Mouse (Mus musculus) liver, embryonic 12.5 days (tissue): ENCODE data around the gene Igfbp4. TPM values are rescaled to one million over a fixed set of nuclear protein-coding genes. Genes with fewer than 3 reads are reported as not detected.

Source experiments
- ATAC-seq: fragments of 200-750 bp; cut with Nextera tagmentation; 2 replicates; pipeline ENCODE4 v1.8.0; 2017; ENCODE audit warnings: moderate number of reproducible peaks, mild to moderate bottlenecking, moderate library complexity
- H3K27ac ChIP-seq: fragments of 300-500 bp; sonication (generic); 2 replicates; pipeline ENCODE4 v1.5.1; 2016; ENCODE audit warnings: mild to moderate bottlenecking
- H3K27me3 ChIP-seq: fragments of 300-500 bp; sonication (generic); replicated peaks from 2 replicates; pipeline ENCODE4 v1.6.1; 2016; ENCODE audit warnings: mild to moderate bottlenecking, moderate library complexity
- H3K36me3 ChIP-seq: fragments of 300-500 bp; sonication (generic); 2 replicates; pipeline ENCODE4 v1.6.1; 2016; ENCODE audit warnings: mild to moderate bottlenecking, moderate library complexity
- H3K4me1 ChIP-seq: fragments of 300-500 bp; sonication (generic); 2 replicates; pipeline ENCODE4 v1.6.1; 2016
- H3K4me2 ChIP-seq: fragments of 300-500 bp; sonication (generic); 2 replicates; pipeline ENCODE4 v1.6.1; 2016; ENCODE audit warnings: mild to moderate bottlenecking, moderate library complexity
- H3K4me3 ChIP-seq: fragments of 300-500 bp; sonication (generic); 2 replicates; pipeline ENCODE4 v1.5.1; 2016; ENCODE audit warnings: mild to moderate bottlenecking, moderate library complexity
- H3K9ac ChIP-seq: fragments of 300-500 bp; sonication (generic); 2 replicates; pipeline ENCODE4 v1.6.1; 2016; ENCODE audit warnings: mild to moderate bottlenecking, moderate library complexity
- H3K9me3 ChIP-seq: fragments of 300-500 bp; sonication (generic); replicated peaks from 2 replicates; pipeline ENCODE4 v1.6.1; 2016; ENCODE audit warnings: mild to moderate bottlenecking, moderate library complexity
- WGBS: fragments of 180-500 bp; shearing (Covaris S2); methylation state at CpG from one replicate; pipeline ENCODE4 v1.1.7; 2016; ENCODE audit not compliant: insufficient replicate concordance; 5-methylcytosine and 5-hydroxymethylcytosine counted together
- polyA plus RNA-seq: library from polyadenylated mRNA; unstranded; fragments of >200 nt; fragmentation: Nextera tagmentation; extraction: Ambion mirVana; gene quantifications from 2 replicates; pipeline ENCODE4 v1.2.1, GENCODE M21; 2016

Gene Igfbp4
- polyA plus RNA-seq, 1 experiment from 2014 or later, result 236 TPM

DNA sequence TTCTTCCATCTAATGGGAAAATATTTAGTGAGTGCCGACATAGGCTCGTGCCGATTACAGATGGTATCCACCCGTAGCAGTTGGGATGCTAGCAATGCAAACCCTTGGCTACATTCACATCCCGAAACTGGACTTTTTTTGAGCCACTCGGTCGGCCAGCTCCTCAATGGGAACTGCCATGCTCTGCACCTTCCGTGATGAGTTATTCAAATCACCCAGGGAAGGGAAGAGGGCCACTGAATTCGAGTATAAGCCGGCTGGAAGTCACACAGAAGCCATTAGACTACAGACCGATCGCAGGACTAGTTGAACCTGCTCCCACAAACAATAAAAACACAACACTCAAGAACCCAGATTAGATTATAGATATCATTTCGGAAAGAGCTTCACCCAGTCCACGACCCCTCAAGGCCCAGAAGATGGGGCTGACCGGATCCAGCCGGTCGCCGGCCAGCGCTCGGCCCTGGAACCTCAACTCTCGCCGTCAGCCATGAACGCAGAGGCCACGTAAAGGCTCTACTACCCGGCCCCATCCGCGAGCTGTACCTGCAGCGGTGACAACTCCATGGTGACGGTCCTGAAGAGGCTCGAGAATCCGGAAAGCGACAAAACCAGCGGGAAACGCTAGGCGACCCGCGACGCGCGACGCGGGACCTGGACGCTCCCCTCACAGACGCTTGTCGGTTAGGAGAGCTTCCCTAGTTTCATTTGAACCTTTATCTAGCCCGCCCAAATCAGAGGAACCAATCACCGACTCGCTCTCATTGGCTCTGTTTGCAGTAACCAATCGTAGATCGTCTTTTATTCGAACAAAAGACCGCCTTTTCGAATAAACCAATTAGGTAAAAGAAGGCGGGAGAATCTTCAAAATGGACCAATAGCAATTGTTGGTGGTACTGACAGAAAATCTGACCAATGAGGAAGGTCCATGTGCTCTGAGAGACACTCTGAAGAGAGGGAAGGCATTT, 17.3 kb upstream of the Igfbp4 start, which contains the start of gene Top2a:
Top2a (minus strand) TSS at position 690 of the 968 bp plus-strand sequence.
- H3K4me2 ChIP-seq, result peak within 1 kb of the TSS; percentile 83
- no peaks in the 10 kb centered on the region for H3K9me3 ChIP-seq
- H3K4me3 ChIP-seq, result peak within 1 kb of the TSS; percentile 91
- H3K36me3 ChIP-seq, result peaks cover 44% of the 10 kb centered on the region
- peaks cover 49% of the 10 kb centered on the region for H3K4me1 ChIP-seq
- peak within 1 kb of the TSS; percentile 94 for H3K9ac ChIP-seq
- no peaks in the 10 kb centered on the region for H3K27me3 ChIP-seq
- peak; percentile 91 for ATAC-seq
- 1% methylated on average over 54 of the region's 54 CpGs for WGBS
- H3K27ac ChIP-seq, result peak within 1 kb of the TSS; percentile 90

- no peak for ATAC-seq
- Histone ChIP-seq H3K4me3 (peak overlapping the region; percentile 49), H3K27ac (peak overlapping the region; percentile 45), H3K36me3 (peaks cover 35% of the 10 kb centered on the region), H3K27me3 (no peaks in the 10 kb centered on the region), H3K9ac (peak overlapping the region; percentile 33; the same call in 1 of the 2 replicates), H3K9me3 (no peaks in the 10 kb centered on the region), H3K4me1 (peaks cover 46% of the 10 kb centered on the region), H3K4me2 (peak overlapping the region; percentile 68)
- 45% methylated on average over 18 of the region's 18 CpGs for WGBS
Observed at GRCm38 (mm10) chr11:99024468-99025134, 16.4 kb upstream of the Igfbp4 start.

DNA sequence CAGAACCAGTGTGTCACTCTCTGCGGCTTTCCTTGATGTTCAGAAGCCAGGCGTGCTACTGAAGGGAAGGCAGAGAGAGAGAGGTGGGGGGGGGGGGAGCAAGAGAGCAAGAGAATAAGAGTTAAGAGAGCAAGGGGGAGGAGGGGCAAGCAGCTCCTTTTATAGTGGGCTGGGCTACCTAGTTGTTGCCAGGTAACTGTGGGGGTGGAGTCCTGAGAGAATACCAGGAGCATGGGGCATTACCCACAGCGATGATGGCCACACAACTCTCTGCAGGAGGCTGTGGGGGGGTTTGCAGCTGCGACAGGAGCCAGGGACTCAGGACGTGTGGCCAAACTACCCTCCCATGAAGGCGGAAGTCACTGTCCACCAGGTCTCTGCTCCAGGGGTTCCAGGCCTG, 15.2 kb upstream of the Igfbp4 start:
- Histone ChIP-seq H3K4me2 (no peak overlapping the region), H3K27me3 (no peaks in the 10 kb centered on the region), H3K27ac (no peak overlapping the region), H3K36me3 (peaks cover 23% of the 10 kb centered on the region), H3K4me1 (peaks cover 38% of the 10 kb centered on the region), H3K9me3 (no peaks in the 10 kb centered on the region), H3K4me3 (no peak overlapping the region), H3K9ac (no peak overlapping the region)
- ATAC-seq, result no peak
- WGBS, result 80% methylated on average over 6 of the region's 6 CpGs

DNA sequence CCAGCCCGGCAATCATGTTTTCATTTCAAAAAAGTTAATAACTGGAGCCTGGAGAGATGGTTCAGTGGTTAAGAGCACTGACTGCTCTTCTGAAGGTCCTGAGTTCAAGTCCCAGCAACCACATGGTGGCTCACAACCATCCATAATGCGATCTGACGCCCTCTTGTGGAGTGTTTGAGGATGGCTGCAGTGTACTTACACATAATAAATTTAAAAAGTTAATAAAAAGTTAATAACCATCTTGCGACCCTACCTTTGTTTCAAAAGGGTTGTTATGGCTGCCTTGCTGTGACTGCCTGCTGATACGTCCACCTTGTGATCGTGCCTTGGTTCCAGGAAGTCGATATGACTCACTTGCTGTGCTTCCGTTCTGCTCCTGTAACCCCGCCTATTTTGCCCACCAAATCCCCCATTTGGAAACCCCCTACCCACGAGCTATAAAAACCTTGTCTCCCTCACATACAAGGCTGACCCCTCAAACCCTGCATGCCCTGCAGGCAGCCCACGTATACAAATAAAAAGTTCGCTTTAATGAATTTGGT, 14.1 kb upstream of the Igfbp4 start:
- Histone ChIP-seq H3K9ac (no peak overlapping the region), H3K4me1 (peaks cover 27% of the 10 kb centered on the region), H3K36me3 (peaks cover 12% of the 10 kb centered on the region), H3K4me2 (no peak overlapping the region), H3K9me3 (no peaks in the 10 kb centered on the region), H3K4me3 (no peak overlapping the region), H3K27ac (no peak overlapping the region), H3K27me3 (no peaks in the 10 kb centered on the region)
- no peak for ATAC-seq
- 62% methylated on average over 12 of the region's 12 CpGs for WGBS

DNA sequence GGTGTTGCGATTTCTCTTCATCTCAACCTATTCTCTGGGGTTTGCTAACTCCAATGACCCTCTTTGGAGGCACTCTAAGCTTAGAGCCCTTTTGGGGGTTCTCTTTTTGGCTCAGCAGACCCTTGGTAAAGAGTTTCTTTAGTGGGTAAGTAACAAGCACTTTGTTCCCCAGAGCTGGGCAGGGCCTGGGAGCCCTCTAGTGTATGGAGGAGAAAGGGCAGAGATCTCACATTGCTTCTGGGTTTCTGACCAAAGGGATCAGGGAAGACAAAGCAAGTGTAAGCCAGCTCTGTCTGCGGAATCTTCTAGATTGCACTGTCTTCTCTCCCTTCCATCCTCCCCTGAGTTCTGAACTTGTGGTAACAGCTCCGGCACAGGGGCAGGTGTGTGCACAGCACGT, 5.7 kb upstream of the Igfbp4 start:
- 48% methylated on average over 4 of the region's 4 CpGs for WGBS
- H3K36me3 ChIP-seq, result no peaks in the 10 kb centered on the region
- H3K9me3 ChIP-seq, result no peaks in the 10 kb centered on the region
- peaks cover 17% of the 10 kb centered on the region for H3K4me1 ChIP-seq
- no peak overlapping the region for H3K9ac ChIP-seq
- peaks cover 26% of the 10 kb centered on the region for H3K27me3 ChIP-seq
- H3K4me3 ChIP-seq, result no peak overlapping the region
- ATAC-seq, result no peak
- no peak overlapping the region for H3K4me2 ChIP-seq
- no peak overlapping the region for H3K27ac ChIP-seq

- Histone ChIP-seq H3K4me3 (no peak overlapping the region), H3K27me3 (peaks cover 35% of the 10 kb centered on the region), H3K36me3 (no peaks in the 10 kb centered on the region), H3K27ac (no peak overlapping the region), H3K9ac (no peak overlapping the region), H3K4me1 (peaks cover 26% of the 10 kb centered on the region), H3K9me3 (no peaks in the 10 kb centered on the region), H3K4me2 (no peak overlapping the region)
- WGBS, result 14% methylated on average over 6 of the region's 6 CpGs
- peak; percentile 19; the same call in 1 of the 2 replicates for ATAC-seq
Observed at GRCm38 (mm10) chr11:99036254-99036653, 4.8 kb upstream of the Igfbp4 start.

GRCm38 (mm10) chr11:99039782-99040181, 1.3 kb upstream of the Igfbp4 start:
- ATAC-seq, result peak; percentile 23; the same call in 1 of the 2 replicates
- H3K9me3 ChIP-seq, result no peaks in the 10 kb centered on the region
- H3K27me3 ChIP-seq, result peaks cover 62% of the 10 kb centered on the region
- H3K36me3 ChIP-seq, result no peaks in the 10 kb centered on the region
- H3K4me1 ChIP-seq, result peaks cover 51% of the 10 kb centered on the region
- H3K27ac ChIP-seq, result no peak overlapping the region
- H3K4me3 ChIP-seq, result peak overlapping the region; percentile 62
- H3K4me2 ChIP-seq, result peak overlapping the region; percentile 73
- no peak overlapping the region for H3K9ac ChIP-seq
- WGBS, result 1% methylated on average over 15 of the region's 15 CpGs

DNA sequence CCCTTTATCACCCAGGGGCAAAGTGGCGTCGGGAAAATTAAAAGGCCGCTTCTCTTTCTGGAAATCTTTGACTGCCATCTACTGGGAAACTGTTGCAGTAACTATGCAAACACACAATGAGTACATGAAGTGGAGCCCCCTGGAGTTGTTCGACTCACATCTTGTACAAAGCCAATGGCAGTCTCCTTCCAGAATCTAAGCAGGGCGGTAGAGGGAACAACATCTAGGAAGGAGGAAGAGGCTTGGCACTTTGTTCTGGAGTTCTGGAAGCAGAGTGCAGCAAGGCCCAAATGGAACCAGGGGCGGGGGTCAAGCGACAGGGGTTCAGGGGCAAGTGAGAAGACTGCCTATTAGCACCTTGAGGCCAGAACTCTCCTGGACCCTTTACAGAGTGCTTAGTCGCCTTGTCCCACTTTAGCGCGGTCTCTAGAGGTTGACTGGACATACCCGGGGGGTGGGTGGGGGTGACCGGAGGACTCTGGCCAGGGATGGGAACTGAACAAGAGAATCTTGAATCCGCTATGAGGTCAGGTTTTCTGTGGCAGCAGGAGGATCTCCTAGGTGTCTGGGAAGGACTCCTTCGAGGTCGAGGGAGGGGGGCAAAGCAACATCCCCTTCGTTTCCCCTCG, 584 bp upstream of the Igfbp4 start:
- no peak for ATAC-seq
- Histone ChIP-seq H3K27ac (peak overlapping the region; percentile 81), H3K4me3 (peak overlapping the region; percentile 62), H3K4me2 (peak overlapping the region; percentile 73), H3K4me1 (peaks cover 57% of the 10 kb centered on the region), H3K9me3 (no peaks in the 10 kb centered on the region), H3K36me3 (peaks cover 6% of the 10 kb centered on the region; the same call in 1 of the 2 replicates), H3K27me3 (peaks cover 62% of the 10 kb centered on the region), H3K9ac (peak overlapping the region; percentile 68)
- WGBS, result 2% methylated on average over 17 of the region's 17 CpGs

GRCm38 (mm10) chr11:99041841-99042780, 1.1 kb downstream of the Igfbp4 start:
- peaks cover 46% of the 10 kb centered on the region for H3K4me1 ChIP-seq
- no peak for ATAC-seq

DNA sequence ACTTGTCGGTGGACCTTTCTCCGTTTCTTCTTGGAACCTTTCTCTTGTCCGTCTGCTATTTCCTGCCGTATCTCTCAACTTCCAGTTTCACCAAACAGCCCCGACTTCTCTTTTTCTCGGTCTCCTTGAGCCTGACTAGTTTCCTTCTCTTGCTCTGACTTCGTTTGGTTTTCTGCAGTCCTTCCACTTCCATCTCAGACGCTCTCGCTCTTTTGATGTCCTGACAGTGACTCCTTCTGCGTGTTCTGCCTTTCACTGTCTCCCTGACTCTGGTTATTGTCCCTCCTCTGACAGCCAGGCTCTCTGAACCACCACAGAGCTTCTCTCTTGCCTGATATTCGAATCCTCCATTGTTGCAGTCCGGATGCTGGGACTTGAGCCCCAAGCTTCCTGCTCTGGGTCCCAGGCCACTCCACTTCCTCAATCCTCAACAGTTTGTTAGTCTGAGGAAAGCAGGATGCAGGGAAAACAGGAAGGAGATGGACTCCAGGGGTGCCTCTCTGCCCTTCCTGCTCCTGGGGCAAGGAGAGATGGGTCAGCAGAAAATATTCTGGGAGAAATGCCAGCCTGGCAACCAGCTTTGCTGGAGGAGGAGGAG, 1.9 kb downstream of the Igfbp4 start:
- Histone ChIP-seq H3K4me3 (peak overlapping the region; percentile 62), H3K9ac (peak overlapping the region; percentile 68; the same call in 1 of the 2 replicates), H3K4me1 (peaks cover 50% of the 10 kb centered on the region), H3K4me2 (peak overlapping the region; percentile 73), H3K9me3 (no peaks in the 10 kb centered on the region), H3K27me3 (peaks cover 62% of the 10 kb centered on the region), H3K27ac (peak overlapping the region; percentile 81), H3K36me3 (peaks cover 11% of the 10 kb centered on the region; the same call in 1 of the 2 replicates)
- no peak for ATAC-seq
- 6% methylated on average over 12 of the region's 12 CpGs for WGBS

More at GRCm38 (mm10) chr11:99041841-99042780, 1.1 kb downstream of the Igfbp4 start:
- peak overlapping the region; percentile 68 for H3K9ac ChIP-seq
- H3K27me3 ChIP-seq, result peaks cover 62% of the 10 kb centered on the region
- peaks cover 6% of the 10 kb centered on the region; the same call in 1 of the 2 replicates for H3K36me3 ChIP-seq
- peak overlapping the region; percentile 62 for H3K4me3 ChIP-seq
- H3K4me2 ChIP-seq, result peak overlapping the region; percentile 73
- 11% methylated on average over 16 of the region's 16 CpGs for WGBS
- peak overlapping the region; percentile 81 for H3K27ac ChIP-seq
- no peaks in the 10 kb centered on the region for H3K9me3 ChIP-seq
